ENCODE assay signal across 9 mouse cellular contexts in the genomic region with DNA sequence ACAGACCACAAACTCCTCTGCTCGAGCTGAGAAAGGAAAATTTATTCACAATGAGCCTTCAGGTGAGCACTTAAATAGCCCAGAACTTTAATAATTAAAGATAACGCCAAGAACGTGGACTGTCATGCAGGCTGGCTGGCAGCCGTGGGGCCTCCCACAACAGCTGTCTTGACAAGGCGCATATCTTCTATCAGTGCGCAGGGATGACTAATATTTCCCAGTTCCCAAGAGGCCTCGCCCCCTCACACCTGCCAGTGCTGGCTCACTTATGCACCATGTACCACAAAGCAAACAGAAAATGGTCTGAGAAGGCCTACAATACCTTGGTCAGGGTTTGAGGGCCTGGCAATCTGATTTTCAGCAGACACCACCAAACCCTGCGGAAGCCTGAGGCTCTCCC. TPM values are rescaled to one million over a fixed set of nuclear protein-coding genes. Genes with fewer than 3 reads are reported as not detected.
DNase-seq lines count a peak whose midpoint lies in the region; ATAC-seq lines count a peak whose summit lies in the region.
"Had no signal": no experiment of that assay in that cellular context is flagged by ENCODE, and none has a peak within 500 bp of the region (broad histone marks: within the 10 kb centered on the region; RNA-seq: fewer than 3 reads in every experiment).

No protein-coding gene starts in this region.

- H3K4me1 ChIP-seq in forebrain, embryonic 15.5 days, result peaks cover 12% of the 10 kb centered on the region
- H3K4me1 ChIP-seq in forebrain, embryonic 12.5 days, result peaks cover 17% of the 10 kb centered on the region
- H3K4me1 ChIP-seq in lung, embryonic 15.5 days, result no peaks in the 10 kb centered on the region
- peaks cover 62% of the 10 kb centered on the region for H3K4me1 ChIP-seq in heart, embryonic 10.5 days

- no peak for DNase-seq in lung, postnatal 25 days (ENCODE audit: low spot score)
- DNase-seq in heart, embryonic 10.5 days (ENCODE audit: low spot score), result no peak
- no peak for DNase-seq in adrenal gland, adult 8-10 months
- DNase-seq in adrenal gland, postnatal 36 days, result no peak

- H3K9me3 ChIP-seq in forebrain, embryonic 15.5 days, result no peaks in the 10 kb centered on the region
- H3K9me3 ChIP-seq in forebrain, embryonic 12.5 days, result no peaks in the 10 kb centered on the region
- H3K9me3 ChIP-seq in lung, embryonic 15.5 days, result no peaks in the 10 kb centered on the region
- no peaks in the 10 kb centered on the region for H3K9me3 ChIP-seq in heart, embryonic 10.5 days

- no peak overlapping the region for H3K27ac ChIP-seq in forebrain, embryonic 15.5 days (replicated peaks)
- H3K27ac ChIP-seq in forebrain, embryonic 12.5 days, result no peak overlapping the region
- H3K27ac ChIP-seq in lung, embryonic 15.5 days, result no peak overlapping the region
- peak overlapping the region; percentile 78 for H3K27ac ChIP-seq in heart, embryonic 10.5 days
- H3K27ac ChIP-seq: macrophage had no signal

- 0 out of 2 replicates have a peak, but pooled peaks have one; percentile 18 for ATAC-seq in forebrain, embryonic 15.5 days (replicated peaks)
- ATAC-seq in forebrain, embryonic 12.5 days (ENCODE audit: low FRiP score), result no peak
- ATAC-seq in lung, embryonic 15.5 days (ENCODE audit: borderline replicate concordance, extremely low read depth, low FRiP score, low TSS enrichment), result peak; percentile 39
- peak; percentile 23; the same call in 1 of the 2 replicates for ATAC-seq in megakaryocyte progenitor cell, adult 5-6 weeks (replicated peaks; ENCODE audit: poor library complexity)

- no peak overlapping the region for H3K4me2 ChIP-seq in forebrain, embryonic 15.5 days (replicated peaks)
- no peak overlapping the region for H3K4me2 ChIP-seq in forebrain, embryonic 12.5 days
- H3K4me2 ChIP-seq in lung, embryonic 15.5 days, result no peak overlapping the region

- H3K36me3 ChIP-seq in forebrain, embryonic 15.5 days, result no peaks in the 10 kb centered on the region
- H3K36me3 ChIP-seq in forebrain, embryonic 12.5 days (replicated peaks), result 0 out of 2 replicates have a peak, but pooled peaks cover 4% of the 10 kb centered on the region
- H3K36me3 ChIP-seq in lung, embryonic 15.5 days, result no peaks in the 10 kb centered on the region
- H3K36me3 ChIP-seq in heart, embryonic 10.5 days, result peaks cover 19% of the 10 kb centered on the region; the same call in 1 of the 2 replicates

- H3K4me3 ChIP-seq in forebrain, embryonic 15.5 days, result no peak overlapping the region
- H3K4me3 ChIP-seq in forebrain, embryonic 12.5 days (replicated peaks), result no peak overlapping the region
- no peak overlapping the region for H3K4me3 ChIP-seq in lung, embryonic 15.5 days
- no peak overlapping the region for H3K4me3 ChIP-seq in heart, embryonic 10.5 days

- 81% methylated on average over 8 of the region's 8 CpGs for WGBS in forebrain, embryonic 15.5 days
- WGBS in forebrain, embryonic 12.5 days, result 84% methylated on average over 8 of the region's 8 CpGs
- WGBS in lung, embryonic 15.5 days, result 53% methylated on average over 8 of the region's 8 CpGs
- 48% methylated on average over 8 of the region's 8 CpGs for WGBS in heart, embryonic 10.5 days

- no peak overlapping the region for H3K9ac ChIP-seq in forebrain, embryonic 15.5 days (replicated peaks)
- no peak overlapping the region for H3K9ac ChIP-seq in forebrain, embryonic 12.5 days
- no peak overlapping the region for H3K9ac ChIP-seq in lung, embryonic 15.5 days

- no peaks in the 10 kb centered on the region for H3K27me3 ChIP-seq in forebrain, embryonic 15.5 days
- H3K27me3 ChIP-seq in forebrain, embryonic 12.5 days, result no peaks in the 10 kb centered on the region
- no peaks in the 10 kb centered on the region for H3K27me3 ChIP-seq in lung, embryonic 15.5 days
- H3K27me3 ChIP-seq in heart, embryonic 10.5 days (ENCODE audit: insufficient read depth, poor library complexity, severe bottlenecking), result no peaks in the 10 kb centered on the region

RNA-seq across cellular contexts. Expression of a gene that starts 14.4 kb away (rescaled TPM):
- polyA plus RNA-seq in forebrain, embryonic 15.5 days (2015; fragmentation: Nextera tagmentation; extraction: Ambion mirVana), result 111 and 118 TPM in 2 replicates
- polyA plus RNA-seq in forebrain, embryonic 12.5 days (2016; fragmentation: Nextera tagmentation; extraction: Ambion mirVana), result 66.8 and 69.3 TPM in 2 replicates
- polyA plus RNA-seq in lung, embryonic 15.5 days (2015; fragmentation: Nextera tagmentation; extraction: Ambion mirVana), result 44.8 and 45.6 TPM in 2 replicates
- 71.2 and 98.1 TPM in 2 replicates for polyA plus RNA-seq in heart, embryonic 10.5 days (2016; fragmentation: Nextera tagmentation; extraction: Ambion mirVana)
- 2.5 and 3.3 TPM in 2 replicates for total RNA-seq in megakaryocyte progenitor cell, adult 5-6 weeks (2015)
- 0.42 and 8.7 TPM in 2 replicates for total RNA-seq in megakaryocyte progenitor cell, adult 5-6 weeks (2017)
- 100 to 1,000 TPM in 1 of 4 experiments, 10 to 100 TPM in 3; 48.2 to 120 (median 68.1) TPM for total RNA-seq in adrenal gland, adult 8-10 months (2022)
- total RNA-seq in adrenal gland, postnatal 36 days (2021), result 100 to 1,000 TPM in 1 of 2 experiments, 10 to 100 TPM in 1; 90.0 to 111 TPM
